Mouse (Mus musculus) liver, embryonic 15.5 days (tissue): ENCODE measurements at regions not wholly inside any gene's neighbourhood (a gene's known extent, or its start where the extent isn't known, plus 50 kb on each side); places are given as distances from the start of the nearest gene placed in this dataset.
A peak's percentile ranks its signal among the peaks of the same experiment; 100 is the strongest.

Experiments used
- ATAC-seq: fragments of 200-750 bp; cut with Nextera tagmentation; 2 replicates; pipeline ENCODE4 v1.8.0; 2017; ENCODE audit warnings: moderate number of reproducible peaks, mild to moderate bottlenecking, moderate library complexity; ENCODE audit not compliant: insufficient read depth
- H3K27ac ChIP-seq: fragments of 300-500 bp; sonication (generic); replicated peaks from 2 replicates; pipeline ENCODE4 v1.5.1; 2015; ENCODE audit warnings: mild to moderate bottlenecking, inconsistent platforms
- H3K27me3 ChIP-seq: fragments of 300-500 bp; sonication (generic); 2 replicates; pipeline ENCODE4 v1.6.1; 2015; ENCODE audit warnings: mild to moderate bottlenecking, inconsistent platforms
- H3K36me3 ChIP-seq: fragments of 300-500 bp; sonication (generic); replicated peaks from 2 replicates; pipeline ENCODE4 v1.6.1; 2015; ENCODE audit warnings: moderate library complexity, mild to moderate bottlenecking, inconsistent platforms
- H3K4me1 ChIP-seq: fragments of 300-500 bp; sonication (generic); replicated peaks from 2 replicates; pipeline ENCODE4 v1.6.1; 2015; ENCODE audit warnings: inconsistent platforms
- H3K4me2 ChIP-seq: fragments of 300-500 bp; sonication (generic); 2 replicates; pipeline ENCODE4 v1.6.1; 2015; ENCODE audit warnings: moderate library complexity, mild to moderate bottlenecking, inconsistent platforms
- H3K4me3 ChIP-seq: fragments of 300-500 bp; sonication (generic); replicated peaks from 2 replicates; pipeline ENCODE4 v1.5.1; 2015; ENCODE audit warnings: mild to moderate bottlenecking, inconsistent platforms
- H3K9ac ChIP-seq: fragments of 300-500 bp; sonication (generic); 2 replicates; pipeline ENCODE4 v1.6.1; 2015; ENCODE audit warnings: moderate library complexity, mild to moderate bottlenecking, inconsistent platforms
- H3K9me3 ChIP-seq: fragments of 300-500 bp; sonication (generic); replicated peaks from 2 replicates; pipeline ENCODE4 v1.6.1; 2016; ENCODE audit warnings: inconsistent platforms
- WGBS: fragments of 180-500 bp; shearing (Covaris S2); methylation state at CpG from one replicate; pipeline ENCODE4 v1.1.7; 2015; ENCODE audit warnings: mixed read lengths; ENCODE audit not compliant: insufficient replicate concordance; 5-methylcytosine and 5-hydroxymethylcytosine counted together

DNA sequence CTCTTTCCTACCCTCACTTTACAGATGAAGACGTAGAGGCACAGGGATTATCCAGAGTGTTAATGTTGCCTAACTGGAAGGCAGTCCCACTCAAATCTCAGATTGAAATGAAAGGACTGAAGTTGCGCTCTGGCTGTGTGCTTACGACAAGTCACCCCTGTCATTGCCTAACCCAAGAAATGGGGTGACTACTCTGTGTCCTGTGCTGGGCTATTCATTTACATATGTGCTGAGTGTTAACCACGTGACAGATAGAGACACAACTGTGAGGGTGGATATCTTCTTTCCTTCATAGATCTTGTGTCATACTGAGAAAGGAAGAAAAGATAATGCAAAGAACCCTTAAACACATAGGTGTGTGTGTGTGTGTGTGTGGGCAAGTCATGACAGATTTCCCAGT lies 120.7 kb upstream of the Zc3h12c start:
- H3K36me3 ChIP-seq: no peaks in the 10 kb centered on the region
- no peak overlapping the region for H3K4me2 ChIP-seq
- 55% methylated on average over 4 of the region's 4 CpGs for WGBS
- H3K9me3 ChIP-seq: no peaks in the 10 kb centered on the region
- H3K4me3 ChIP-seq: no peak overlapping the region
- H3K4me1 ChIP-seq: no peaks in the 10 kb centered on the region
- H3K27ac ChIP-seq: no peak overlapping the region
- H3K27me3 ChIP-seq: peaks cover 4% of the 10 kb centered on the region; the same call in 1 of the 2 replicates
- no peak for ATAC-seq
- no peak overlapping the region for H3K9ac ChIP-seq

DNA sequence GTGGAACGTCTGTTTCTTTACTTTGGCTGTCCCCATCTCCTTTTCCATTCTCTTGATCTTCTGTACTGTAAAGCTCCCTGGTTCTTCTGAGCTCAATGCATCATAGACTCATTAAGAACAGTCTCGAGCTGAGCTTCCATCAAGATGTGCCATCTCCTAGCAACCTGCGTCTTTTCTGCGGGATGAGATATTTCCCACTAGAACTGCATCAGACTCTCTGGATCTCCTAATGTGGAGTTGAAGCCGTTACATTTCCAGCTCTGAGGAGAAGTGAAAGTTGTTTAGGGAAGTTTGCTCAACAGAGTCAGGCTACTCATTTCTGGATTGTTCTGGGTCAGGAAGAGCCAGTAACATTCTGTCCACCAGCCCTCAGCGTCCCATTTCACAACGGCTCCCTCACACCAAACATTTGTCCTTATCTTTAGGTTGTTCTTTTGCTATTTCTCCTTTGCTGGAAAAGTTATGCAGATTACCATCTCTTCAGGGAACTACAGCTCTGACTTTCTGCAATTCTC lies 119.4 kb upstream of the Zc3h12c start:
- 41% methylated on average over 7 of the region's 7 CpGs for WGBS
- ATAC-seq: no peak

DNA sequence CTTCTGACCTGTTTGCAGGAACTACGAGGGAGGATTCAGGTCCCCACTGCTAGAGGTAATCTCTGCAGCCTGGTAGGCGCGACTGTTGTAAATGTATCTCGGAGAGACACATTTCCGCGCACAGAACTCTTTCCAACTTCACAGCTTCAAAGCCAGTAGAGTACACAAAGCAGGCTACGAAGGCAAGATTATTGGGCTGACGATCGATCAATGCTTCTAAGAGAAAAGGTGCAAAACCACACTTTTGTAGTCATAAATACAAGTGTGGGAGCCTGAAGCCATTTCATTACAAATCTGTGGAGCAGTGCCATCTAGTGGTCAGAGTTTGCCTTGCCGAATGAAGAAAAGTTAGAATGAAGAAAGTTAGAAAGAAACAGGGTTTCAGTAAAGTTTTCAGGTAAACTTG lies 118.9 kb upstream of the Zc3h12c start:
- Histone ChIP-seq H3K36me3 (no peaks in the 10 kb centered on the region), H3K4me1 (no peaks in the 10 kb centered on the region), H3K4me2 (peak overlapping the region; percentile 54), H3K9ac (no peak overlapping the region), H3K27me3 (peaks cover 4% of the 10 kb centered on the region; the same call in 1 of the 2 replicates), H3K4me3 (0 out of 2 replicates have a peak overlapping the region, but pooled peaks have one; percentile 14), H3K9me3 (no peaks in the 10 kb centered on the region), H3K27ac (no peak overlapping the region)
- ATAC-seq: no peak
- WGBS: 7% methylated on average over 10 of the region's 10 CpGs

More for the DNA sequence above, 119.4 kb upstream of the Zc3h12c start:
- no peak overlapping the region for H3K27ac ChIP-seq
- H3K4me3 ChIP-seq: no peak overlapping the region
- no peaks in the 10 kb centered on the region for H3K9me3 ChIP-seq
- H3K4me2 ChIP-seq: no peak overlapping the region
- no peaks in the 10 kb centered on the region for H3K36me3 ChIP-seq
- H3K4me1 ChIP-seq: no peaks in the 10 kb centered on the region
- H3K9ac ChIP-seq: no peak overlapping the region
- peaks cover 4% of the 10 kb centered on the region; the same call in 1 of the 2 replicates for H3K27me3 ChIP-seq

DNA sequence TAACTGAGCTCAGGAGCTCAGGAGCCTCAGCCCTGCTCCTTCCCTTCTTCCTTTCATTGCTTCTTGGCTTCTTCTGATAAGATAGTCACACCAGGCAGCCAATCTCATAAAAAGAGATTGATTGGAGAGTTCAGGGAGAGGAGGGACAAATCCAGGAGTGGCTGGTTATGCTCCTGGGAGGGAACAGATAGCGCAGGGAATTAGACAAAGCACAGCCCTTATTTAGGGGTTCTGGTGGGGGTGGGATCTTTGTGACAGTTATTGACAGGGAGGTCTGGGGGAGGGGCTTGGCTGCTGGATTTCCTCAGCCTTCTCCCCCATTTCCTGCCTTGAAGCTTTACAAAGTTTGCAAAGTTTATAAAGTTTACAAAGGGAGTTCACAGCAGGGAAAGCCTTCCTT lies 117.7 kb upstream of the Zc3h12c start:
- no peak for ATAC-seq
- Histone ChIP-seq H3K4me1 (no peaks in the 10 kb centered on the region), H3K36me3 (no peaks in the 10 kb centered on the region), H3K27ac (no peak overlapping the region), H3K9me3 (no peaks in the 10 kb centered on the region), H3K27me3 (peaks cover 4% of the 10 kb centered on the region; the same call in 1 of the 2 replicates), H3K9ac (no peak overlapping the region), H3K4me3 (no peak overlapping the region), H3K4me2 (no peak overlapping the region)
- 21% methylated on average over 1 of the region's 1 CpGs for WGBS

DNA sequence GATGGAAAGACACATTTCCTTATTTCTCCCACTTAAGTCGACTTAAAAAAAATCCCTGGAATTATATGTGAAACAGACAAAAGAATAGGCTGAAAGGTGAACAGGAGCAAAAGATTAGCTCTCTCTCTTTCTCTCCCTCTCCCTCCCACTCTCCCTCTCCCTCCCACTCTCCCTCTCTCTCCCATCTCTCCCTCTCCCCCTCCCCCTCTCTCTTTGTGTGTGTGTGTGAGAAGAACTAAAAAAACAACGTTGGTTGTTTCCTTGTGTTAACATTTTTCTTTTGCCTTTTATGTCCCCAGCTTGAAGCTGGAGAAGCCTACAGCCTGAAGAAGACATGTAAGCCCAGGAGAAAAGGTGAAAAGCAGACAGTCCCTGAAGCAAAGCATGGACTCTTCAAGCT lies 115.2 kb upstream of the Zc3h12c start:
- no peak overlapping the region for H3K27ac ChIP-seq
- H3K4me1 ChIP-seq: no peaks in the 10 kb centered on the region
- H3K4me2 ChIP-seq: no peak overlapping the region
- no peak overlapping the region for H3K4me3 ChIP-seq
- H3K9me3 ChIP-seq: no peaks in the 10 kb centered on the region
- 35% methylated on average over 2 of the region's 2 CpGs for WGBS
- no peak overlapping the region for H3K9ac ChIP-seq
- peaks cover 4% of the 10 kb centered on the region; the same call in 1 of the 2 replicates for H3K27me3 ChIP-seq
- no peak for ATAC-seq
- no peaks in the 10 kb centered on the region for H3K36me3 ChIP-seq

DNA sequence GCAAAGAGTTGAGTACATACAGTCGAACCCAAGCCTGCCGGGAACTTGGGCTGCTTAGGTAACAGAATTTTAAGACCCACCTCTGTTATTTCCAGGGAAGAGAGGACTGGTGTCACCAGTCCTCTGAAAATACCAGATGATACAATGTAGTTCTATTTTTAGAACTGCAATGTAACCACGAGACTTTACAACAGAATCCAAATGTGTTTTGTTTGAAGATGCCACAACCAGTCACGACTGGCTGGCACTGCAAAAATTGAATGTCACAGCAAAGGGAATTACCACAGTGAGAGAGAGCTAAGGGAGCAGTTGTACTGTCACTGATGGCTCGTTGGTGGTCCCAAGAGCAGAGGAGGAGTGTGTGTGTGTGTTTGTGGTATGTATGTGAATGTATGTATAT lies 112.6 kb upstream of the Zc3h12c start:
- ATAC-seq: no peak
- WGBS: 38% methylated on average over 5 of the region's 5 CpGs
- H3K9ac ChIP-seq: no peak overlapping the region
- H3K27me3 ChIP-seq: no peaks in the 10 kb centered on the region
- H3K4me2 ChIP-seq: no peak overlapping the region
- H3K9me3 ChIP-seq: no peaks in the 10 kb centered on the region
- H3K4me1 ChIP-seq: no peaks in the 10 kb centered on the region
- H3K36me3 ChIP-seq: no peaks in the 10 kb centered on the region
- H3K27ac ChIP-seq: no peak overlapping the region
- H3K4me3 ChIP-seq: no peak overlapping the region

DNA sequence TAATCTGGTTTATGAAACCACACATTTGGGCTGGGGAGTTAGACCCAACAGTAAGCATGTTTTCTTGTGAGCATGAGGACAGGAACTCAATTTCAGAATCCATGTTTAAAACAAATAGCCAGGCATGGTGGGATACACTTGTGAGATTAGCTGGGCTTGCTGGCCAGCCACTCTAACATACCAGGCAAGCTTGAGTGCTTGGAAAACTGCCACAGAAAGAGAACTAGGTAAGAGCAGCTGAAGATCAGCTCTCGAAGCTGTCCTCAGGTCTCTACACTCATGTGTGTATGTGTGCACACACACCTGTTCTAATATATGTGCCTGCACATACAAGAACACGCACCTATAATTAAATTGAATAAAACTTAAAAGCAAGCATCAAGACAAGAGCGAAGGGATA lies 112.2 kb upstream of the Zc3h12c start:
- Histone ChIP-seq H3K9ac (no peak overlapping the region), H3K4me2 (no peak overlapping the region), H3K4me3 (no peak overlapping the region), H3K9me3 (no peaks in the 10 kb centered on the region), H3K36me3 (no peaks in the 10 kb centered on the region), H3K4me1 (no peaks in the 10 kb centered on the region), H3K27me3 (no peaks in the 10 kb centered on the region), H3K27ac (no peak overlapping the region)
- no peak for ATAC-seq
- 58% methylated on average over 3 of the region's 3 CpGs for WGBS

DNA sequence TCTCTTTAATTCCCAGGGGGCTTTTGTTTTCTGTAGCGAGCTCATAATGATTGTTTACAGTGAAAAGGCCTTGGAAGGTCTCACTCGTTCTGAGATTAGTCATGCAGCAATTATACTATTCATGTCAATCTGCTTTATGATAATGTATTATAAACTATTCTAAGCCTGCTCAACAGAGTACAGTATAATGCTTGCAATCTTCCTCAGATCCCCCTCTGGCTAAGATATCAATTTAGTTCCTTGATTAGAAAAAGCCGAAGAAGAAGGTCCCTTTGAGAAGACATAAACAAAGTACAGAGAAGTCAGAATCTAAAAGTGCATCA lies 110.3 kb upstream of the Zc3h12c start:
- H3K9me3 ChIP-seq: no peaks in the 10 kb centered on the region
- WGBS: 51% methylated on average over 3 of the region's 3 CpGs
- no peak for ATAC-seq
- H3K4me2 ChIP-seq: no peak overlapping the region
- H3K4me3 ChIP-seq: no peak overlapping the region
- no peak overlapping the region for H3K9ac ChIP-seq
- no peak overlapping the region for H3K27ac ChIP-seq
- no peaks in the 10 kb centered on the region for H3K36me3 ChIP-seq
- H3K4me1 ChIP-seq: no peaks in the 10 kb centered on the region
- H3K27me3 ChIP-seq: no peaks in the 10 kb centered on the region

DNA sequence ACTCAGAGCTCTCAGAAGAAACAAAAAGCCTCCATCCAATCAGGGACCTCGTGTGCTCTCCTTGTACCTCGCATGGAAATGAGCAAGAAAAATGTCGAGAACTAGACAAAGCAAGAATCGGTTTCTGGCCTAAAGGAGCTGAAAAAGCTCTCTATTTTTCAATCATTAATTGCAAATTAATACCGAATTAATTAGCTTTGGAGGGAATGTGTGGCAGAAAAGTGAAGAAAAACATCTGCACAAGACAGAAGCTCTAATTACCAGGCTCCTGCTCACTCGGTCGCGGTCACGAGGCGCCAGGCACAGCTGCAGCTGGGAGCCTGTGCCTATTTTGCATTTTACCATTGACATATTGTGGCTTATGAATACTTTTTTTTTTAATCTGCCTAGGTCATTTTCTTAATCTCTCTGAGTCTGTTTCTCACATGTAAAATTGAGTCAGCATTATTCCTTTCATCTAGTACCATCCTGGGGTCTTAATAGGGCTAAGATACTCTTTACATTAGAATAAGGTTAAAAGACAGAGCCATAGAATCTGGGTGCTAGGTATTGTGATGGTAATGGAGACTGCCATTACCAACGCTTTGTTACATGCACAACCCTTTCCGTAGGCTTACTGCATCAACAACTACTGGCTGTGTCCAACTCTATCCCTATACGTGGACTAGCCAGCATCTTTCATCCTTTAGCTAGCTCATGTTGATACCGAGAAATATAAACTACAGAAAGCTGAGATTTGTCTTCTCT lies 109.8 kb upstream of the Zc3h12c start:
- no peaks in the 10 kb centered on the region for H3K27me3 ChIP-seq
- no peak overlapping the region for H3K27ac ChIP-seq
- WGBS: 58% methylated on average over 14 of the region's 14 CpGs
- H3K4me2 ChIP-seq: no peak overlapping the region
- no peak for ATAC-seq
- no peak overlapping the region for H3K4me3 ChIP-seq
- no peaks in the 10 kb centered on the region for H3K4me1 ChIP-seq
- H3K9me3 ChIP-seq: no peaks in the 10 kb centered on the region
- no peaks in the 10 kb centered on the region for H3K36me3 ChIP-seq
- H3K9ac ChIP-seq: no peak overlapping the region

DNA sequence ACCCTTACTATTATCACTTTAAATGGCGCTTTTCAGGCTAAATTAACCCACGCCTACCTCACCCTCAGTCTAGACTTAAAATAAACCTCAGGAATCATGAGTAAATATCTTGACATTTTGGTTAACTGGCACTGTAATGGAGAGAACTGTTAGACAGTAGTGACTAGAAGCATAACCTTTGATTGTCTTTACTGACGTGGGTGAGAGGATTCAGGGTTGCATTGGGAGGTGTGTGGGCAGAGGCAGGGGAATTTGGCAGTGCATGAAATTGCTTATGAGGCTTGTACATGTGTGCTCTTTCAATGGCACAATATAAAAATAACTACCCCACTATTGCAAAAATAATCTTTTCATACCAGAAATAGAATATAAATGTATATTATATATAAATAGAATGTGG lies 105.6 kb upstream of the Zc3h12c start:
- H3K4me3 ChIP-seq: no peak overlapping the region
- H3K27ac ChIP-seq: no peak overlapping the region
- H3K36me3 ChIP-seq: no peaks in the 10 kb centered on the region
- H3K4me2 ChIP-seq: no peak overlapping the region
- H3K9me3 ChIP-seq: no peaks in the 10 kb centered on the region
- no peak for ATAC-seq
- no peaks in the 10 kb centered on the region for H3K27me3 ChIP-seq
- no peaks in the 10 kb centered on the region for H3K4me1 ChIP-seq
- no peak overlapping the region for H3K9ac ChIP-seq
- 52% methylated on average over 3 of the region's 3 CpGs for WGBS

DNA sequence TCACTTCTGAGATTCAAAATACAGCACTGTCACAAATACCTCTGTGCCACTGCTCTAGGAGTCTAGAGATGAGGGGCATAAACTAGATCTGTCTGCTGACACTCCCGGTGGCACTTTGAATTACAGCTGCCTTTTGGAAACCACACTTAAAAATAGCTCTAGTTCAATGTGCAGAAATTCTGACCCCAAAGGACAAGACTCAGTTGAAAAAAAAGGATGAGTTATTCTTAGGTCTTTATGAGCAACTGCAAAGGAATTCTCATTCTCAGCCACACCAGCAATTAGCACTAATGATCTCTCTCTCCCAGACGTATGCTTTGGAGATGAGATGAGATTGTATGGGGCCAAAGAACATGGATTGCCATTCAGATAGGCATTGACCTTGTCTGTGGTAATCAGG lies 104.3 kb upstream of the Zc3h12c start:
- Histone ChIP-seq H3K9ac (no peak overlapping the region), H3K9me3 (no peaks in the 10 kb centered on the region), H3K27ac (no peak overlapping the region), H3K27me3 (no peaks in the 10 kb centered on the region), H3K4me3 (no peak overlapping the region), H3K4me2 (no peak overlapping the region), H3K36me3 (no peaks in the 10 kb centered on the region), H3K4me1 (no peaks in the 10 kb centered on the region)
- ATAC-seq: no peak
- WGBS: 37% methylated on average over 2 of the region's 2 CpGs
